Mouse (Mus musculus) layer of hippocampus, adult 9-11 months (tissue): Measurements from ENCODE around the gene Tex50.

Experiments
- DNase-seq: peaks from one replicate; pipeline ENCODE4 v3.0.0; 2022

The Tex50 gene

DNA sequence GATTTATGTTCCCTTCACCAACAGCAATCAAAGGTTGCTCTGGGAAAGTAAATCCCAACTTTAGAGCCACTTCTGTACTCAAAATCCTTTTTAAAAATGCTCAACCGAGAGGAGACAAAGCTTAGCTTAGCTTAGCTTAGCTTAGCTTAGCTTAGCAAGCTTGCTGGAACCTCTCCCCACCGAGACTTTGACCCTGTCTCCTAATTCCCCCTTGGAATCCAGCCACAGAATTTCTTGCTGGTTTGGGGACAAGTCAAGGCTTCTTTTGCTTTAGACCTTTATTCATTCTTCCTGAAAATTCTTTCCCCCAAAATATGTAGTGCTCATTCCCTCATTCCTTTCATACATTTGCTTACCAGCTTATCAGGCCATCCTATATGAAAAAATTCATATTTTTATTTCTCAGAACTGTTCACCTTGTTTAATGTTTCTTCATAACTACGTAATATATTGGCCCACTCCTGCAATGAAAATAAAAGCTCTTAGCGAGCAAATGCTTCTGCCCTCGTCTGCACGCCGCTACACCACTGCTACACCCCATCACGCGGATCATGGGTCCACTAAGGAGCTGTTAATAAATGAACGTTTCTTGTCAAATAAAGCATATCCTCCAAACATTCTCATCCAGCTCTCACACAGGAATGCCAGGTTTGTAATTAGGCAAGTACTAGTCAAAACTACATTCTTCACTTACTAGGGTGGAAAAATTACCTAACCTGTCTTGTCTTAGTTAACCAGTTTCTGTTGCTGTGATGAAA lies 36.3 kb downstream of the Tex50 start:
- DNase-seq: no peak

DNA sequence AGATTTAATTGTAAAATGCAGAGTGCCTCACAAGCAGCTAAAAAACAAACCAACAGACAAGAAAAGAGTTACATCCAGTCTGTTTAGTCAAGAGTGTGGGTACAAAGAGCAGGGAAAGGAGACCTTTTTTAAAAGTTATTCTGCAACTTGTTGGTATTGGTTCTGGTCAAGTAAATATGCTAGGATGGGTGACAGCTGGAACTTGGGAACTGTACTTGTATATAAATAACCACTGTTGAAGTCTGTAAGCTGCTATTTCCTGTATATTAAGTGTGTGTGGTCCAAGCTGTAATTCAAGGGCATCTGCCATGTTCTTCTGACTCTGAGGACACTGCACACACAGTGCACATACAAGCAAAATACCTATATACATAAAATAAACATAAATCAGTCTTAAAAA lies 44.5 kb downstream of the Tex50 start:
- DNase-seq: no peak

DNA sequence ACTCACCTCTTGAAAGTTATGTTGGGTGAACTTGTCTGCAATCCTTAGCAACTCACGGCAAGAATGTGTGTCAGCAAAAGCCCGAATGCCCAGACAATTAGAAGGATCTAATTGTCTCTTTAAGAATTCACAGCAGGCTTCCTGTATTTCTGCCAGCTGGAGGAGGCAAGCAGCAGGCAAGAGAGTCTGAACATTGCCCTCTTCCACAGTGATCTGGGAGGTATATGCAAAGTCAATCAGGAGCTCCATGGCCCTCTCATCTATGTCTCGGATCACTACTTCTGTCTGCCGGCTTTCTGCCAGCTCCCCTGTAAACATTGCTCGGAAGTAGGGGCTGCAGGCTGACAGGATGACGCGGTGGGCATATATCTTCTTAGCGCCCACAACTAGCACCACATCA lies 49.9 kb downstream of the Tex50 start:
- DNase-seq: no peak
